Mouse (Mus musculus) megakaryocyte-erythroid progenitor cell, adult 5-6 weeks (primary cell): Measurements from ENCODE around the gene Taf1c. TPM values are rescaled to one million over a fixed set of nuclear protein-coding genes. Genes with fewer than 3 reads are reported as not detected.
A peak's percentile ranks its signal among the peaks of the same experiment; 100 is the strongest.

ENCODE experiments used
- ATAC-seq: replicated peaks from 2 replicates; pipeline ENCODE4 v1.8.0; 2016; ENCODE audit warnings: mild to moderate bottlenecking, inconsistent platforms; ENCODE audit not compliant: severe bottlenecking, poor library complexity, low FRiP score, low TSS enrichment
- total RNA-seq, 2 experiments: library from RNA; stranded (forward) in 1 of 2; stranded (reverse) in 1 of 2; fragments of 200-1000, 215-1000 nt in 1 of 2; fragments of >200 nt in 1 of 2; fragmentation: Nextera tagmentation in 1 of 2; gene quantifications; 2 replicates each; pipeline ENCODE4 v1.2.3; 2014 to 2017

Gene Taf1c
- total RNA-seq (2014; fragmentation: Nextera tagmentation): 23.5 and 24.6 TPM in 2 replicates
- total RNA-seq (2017): 18.5 and 21.8 TPM in 2 replicates

GRCm38 (mm10) chr8:119604996-119605395, at the start of gene Taf1c:
Gene Taf1c (minus strand): TSS chr8:119605222.
- peak; percentile 88 for ATAC-seq

DNA sequence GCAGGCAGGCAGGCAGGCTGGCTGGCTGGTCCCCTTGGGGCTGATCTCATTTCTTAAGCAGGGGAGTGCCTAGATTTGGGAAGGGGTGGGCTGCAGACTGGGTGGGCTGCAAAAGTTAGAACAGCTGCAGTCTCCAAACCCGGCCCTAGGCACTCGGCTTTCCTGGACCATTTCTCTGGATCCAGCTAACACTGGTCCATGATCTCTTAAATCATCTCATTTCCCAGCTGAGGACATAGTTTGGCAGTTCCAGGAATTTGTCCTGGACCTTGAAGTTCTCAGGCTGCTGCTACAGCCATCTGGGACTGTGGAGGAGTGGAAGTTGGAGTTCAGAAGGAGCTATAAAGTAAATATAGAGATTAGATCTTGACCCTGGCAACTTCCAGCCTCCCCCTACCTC, 46.3 kb upstream of the Taf1c start:
- no peak for ATAC-seq

DNA sequence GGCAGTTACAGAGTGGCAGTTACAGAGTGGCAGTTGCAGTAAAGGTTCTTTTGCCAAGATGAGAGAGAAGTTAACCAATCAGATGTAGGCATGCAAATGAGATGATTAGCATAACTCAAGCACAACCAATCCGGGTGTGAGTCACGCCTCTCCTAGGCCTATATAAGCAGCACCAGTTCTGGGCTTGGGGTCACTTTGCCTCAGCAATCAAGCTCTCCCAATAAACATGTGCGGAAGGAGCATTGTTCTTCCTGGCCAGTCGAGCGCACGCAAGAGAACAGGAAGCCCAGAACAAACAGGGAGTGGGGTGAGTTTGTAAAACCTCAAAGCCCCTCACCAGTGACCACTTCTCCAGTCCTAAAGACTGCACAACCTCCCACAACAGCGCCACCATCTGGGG, 41.8 kb upstream of the Taf1c start:
- ATAC-seq: no peak

- ATAC-seq: no peak
Measured at GRCm38 (mm10) chr8:119646197-119646596, 41.2 kb upstream of the Taf1c start.

DNA sequence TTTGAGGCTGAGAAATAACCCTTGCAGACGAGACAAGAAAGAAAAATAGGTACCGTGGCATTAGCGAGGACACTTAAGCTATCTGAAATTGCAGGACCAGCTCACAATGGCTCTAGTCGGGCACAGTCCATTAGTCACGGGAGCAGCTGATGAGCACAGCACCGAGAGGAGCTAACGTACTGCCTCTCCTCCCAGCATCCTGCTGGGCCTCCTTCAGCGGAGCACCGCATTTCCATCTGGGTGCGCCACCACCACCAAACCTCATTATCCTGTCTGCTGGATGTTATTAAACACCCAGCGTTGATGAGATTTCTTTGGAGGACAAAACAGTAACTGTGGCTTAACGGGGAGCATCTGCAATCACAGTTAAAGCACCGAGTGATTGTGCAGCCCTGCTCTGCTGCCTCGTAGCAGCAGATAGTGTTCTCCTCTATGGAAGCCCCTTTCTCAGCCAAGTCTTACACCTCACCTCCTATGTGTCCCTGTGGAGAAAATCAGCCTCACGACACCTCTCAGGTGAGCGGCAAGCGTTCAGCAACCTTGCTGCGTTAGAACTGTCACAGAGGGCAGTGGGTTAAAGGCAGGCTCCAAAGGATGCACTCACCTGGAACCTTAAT, 40.1 kb upstream of the Taf1c start:
- no peak for ATAC-seq

DNA sequence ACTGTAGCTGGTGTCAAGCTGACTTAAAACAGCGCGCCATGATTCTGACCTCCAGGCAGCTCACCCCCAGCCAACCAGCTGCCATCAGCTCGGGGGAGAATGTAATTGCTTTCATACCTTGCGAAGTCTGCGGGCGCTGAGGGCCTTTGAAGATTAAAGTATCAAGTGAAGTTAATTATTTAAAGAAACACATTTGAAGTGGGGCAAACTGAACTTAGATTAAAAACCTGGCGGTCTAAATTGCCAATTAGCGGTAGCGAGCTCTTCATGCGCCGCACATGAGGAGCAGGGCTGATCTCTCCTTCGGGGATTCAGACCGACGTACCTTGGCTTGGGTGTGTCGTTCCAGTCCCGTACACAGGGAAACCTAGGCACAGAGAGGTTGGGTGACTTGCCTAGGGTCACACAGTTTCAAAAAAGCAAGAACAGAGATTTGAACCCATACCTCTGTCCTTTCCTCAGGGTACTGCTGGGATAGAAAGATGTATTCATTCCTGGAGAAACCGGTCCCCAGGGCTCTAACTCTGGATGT, 39.5 kb upstream of the Taf1c start:
- ATAC-seq: no peak

- ATAC-seq: no peak
Measured at GRCm38 (mm10) chr8:119642960-119643359, 37.9 kb upstream of the Taf1c start.

GRCm38 (mm10) chr8:119641058-119641457, 36.0 kb upstream of the Taf1c start:
- no peak for ATAC-seq

GRCm38 (mm10) chr8:119639798-119640197, 34.8 kb upstream of the Taf1c start:
- no peak for ATAC-seq

- ATAC-seq: no peak
Measured at GRCm38 (mm10) chr8:119638261-119638660, 33.2 kb upstream of the Taf1c start.

- ATAC-seq: no peak
Measured at GRCm38 (mm10) chr8:119637381-119637780, 32.4 kb upstream of the Taf1c start.

DNA sequence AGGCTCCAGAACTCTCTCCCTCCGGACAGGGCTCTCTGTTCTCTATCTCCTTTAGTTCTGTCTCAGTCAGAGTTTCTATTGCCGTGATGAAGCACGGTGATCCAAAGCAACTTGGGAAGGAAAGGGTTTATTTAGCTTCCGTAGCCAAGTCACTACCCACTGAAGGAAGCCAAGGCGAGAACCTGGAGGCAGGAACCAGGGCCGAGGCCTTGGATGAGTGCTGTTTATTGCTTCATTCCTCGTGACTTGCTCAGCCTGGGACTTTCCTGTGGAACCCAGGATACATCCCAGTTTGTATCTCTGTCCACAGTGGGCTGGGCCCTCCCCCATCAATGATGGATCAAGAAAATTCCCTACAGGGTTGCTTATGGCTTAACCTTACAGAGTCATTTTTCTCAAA, 31.7 kb upstream of the Taf1c start:
- no peak for ATAC-seq

DNA sequence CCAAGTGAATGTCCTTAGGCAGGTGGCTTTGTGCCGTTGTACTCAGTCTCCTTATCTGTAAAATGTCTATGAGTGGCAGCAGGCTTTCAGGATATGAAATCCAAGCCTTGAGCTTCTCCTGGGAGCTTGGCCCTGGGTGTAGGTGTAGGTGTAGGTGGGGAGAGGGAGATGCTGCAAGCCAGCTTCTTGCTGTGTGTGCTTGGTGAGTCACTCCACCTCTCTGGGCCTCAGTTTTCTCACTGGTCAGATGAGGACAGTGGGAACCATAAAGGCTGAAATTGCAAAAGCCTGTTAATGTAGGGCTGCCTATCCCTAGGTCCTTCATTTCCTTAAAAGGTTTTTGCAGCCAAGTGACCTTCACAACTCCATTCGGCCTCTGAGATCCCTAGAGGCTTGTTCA, 30.9 kb upstream of the Taf1c start:
- no peak for ATAC-seq

- ATAC-seq: no peak
Measured at GRCm38 (mm10) chr8:119635378-119635777, 30.4 kb upstream of the Taf1c start, which contains the start of gene Kcng4. Gene Kcng4 (minus strand): TSS chr8:119635680.

DNA sequence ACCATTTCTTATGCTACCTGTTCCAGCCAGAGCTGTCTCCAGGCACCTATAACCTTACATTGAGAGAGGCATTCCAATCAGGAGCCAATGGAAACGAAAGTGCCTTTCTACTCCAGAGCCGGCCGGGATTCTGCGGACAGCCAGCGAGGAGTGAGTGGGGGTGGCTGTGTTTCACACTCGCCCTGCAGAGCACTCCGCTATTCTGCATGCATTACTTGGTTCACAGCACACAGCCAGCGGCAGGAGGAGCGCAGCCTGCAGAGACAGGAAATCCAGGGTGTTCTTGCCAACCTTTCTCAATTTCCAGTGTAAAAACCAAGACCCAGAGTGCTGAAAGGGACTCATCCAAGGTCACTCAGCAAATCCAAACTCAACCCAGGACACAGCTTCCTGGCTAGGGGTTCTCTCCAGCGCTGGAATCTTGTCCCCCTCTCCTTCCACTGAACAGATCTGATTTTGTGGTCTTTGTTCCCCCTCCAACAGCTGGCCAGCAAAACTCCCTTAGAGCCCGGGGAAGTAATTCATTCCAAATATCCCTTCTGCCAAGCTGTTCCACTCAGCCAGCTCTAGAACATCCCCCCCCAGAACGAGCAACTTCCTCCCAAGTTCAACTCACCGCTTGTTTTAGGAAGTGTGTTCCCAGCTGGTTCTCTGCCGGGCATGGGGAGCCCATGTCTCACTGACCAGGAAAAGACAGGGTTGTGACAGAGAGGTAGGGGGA, 29.8 kb upstream of the Taf1c start:
- no peak for ATAC-seq

GRCm38 (mm10) chr8:119632909-119633308, 27.9 kb upstream of the Taf1c start:
- no peak for ATAC-seq

GRCm38 (mm10) chr8:119632246-119632645, 27.2 kb upstream of the Taf1c start:
- ATAC-seq: no peak

DNA sequence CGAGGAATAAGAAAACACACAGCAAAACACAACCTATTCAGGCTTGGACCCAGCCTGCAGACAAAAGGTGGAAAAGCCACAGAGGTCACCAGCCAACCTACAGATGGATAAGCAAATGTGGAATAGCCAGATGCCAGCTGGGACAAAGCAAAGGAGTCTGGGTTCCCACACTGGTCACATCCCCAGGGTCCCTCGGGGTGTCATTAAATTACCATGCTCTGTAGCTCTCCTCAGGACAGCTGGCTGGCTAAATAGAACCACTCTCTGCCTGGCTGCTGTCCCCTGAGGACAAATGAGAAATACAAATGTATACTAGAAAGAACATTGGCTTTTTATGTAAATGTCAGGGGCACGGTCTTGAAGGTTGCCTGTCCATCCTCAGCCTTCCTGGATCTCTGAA, 25.8 kb upstream of the Taf1c start:
- no peak for ATAC-seq

DNA sequence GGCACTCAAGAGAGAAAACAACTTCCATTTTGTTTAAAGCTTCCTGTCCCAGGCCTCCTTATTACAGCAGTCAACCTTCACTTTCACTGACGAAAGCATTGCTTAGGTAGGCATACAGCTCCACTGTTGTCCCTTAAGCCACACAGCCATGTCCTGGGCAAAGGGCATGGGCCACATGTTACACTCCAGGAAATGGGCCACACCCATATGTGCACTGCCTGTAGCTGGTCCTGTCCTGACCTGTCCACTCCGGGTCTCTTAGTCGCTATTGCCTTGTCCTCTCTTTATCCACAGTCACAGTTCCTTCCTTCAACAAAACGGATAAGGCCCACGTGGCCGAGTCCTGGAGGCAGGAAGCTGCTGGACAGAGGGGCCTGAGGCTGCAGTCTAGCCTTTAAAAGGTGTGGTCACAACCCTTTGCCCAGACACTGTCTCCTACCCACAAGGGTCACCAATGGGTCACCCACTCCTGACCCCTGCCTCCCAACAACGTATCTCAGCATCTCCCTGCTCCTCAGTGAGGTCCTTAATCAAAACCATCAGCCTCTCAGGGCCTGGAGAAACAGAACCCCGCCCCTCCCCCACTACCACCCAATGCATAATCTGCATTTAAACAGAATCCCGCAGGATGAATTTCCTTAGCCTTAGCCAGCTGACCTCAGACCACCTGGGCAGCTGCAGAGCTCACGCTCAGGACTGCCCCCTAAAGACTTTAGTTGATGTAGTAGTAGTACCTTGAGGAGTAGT, 22.8 kb upstream of the Taf1c start:
- ATAC-seq: peak; percentile 36

- ATAC-seq: peak; percentile 82
Measured at GRCm38 (mm10) chr8:119627199-119627598, 22.2 kb upstream of the Taf1c start.
